Mouse (Mus musculus): ENCODE data around the gene Itgb4.

DNA sequence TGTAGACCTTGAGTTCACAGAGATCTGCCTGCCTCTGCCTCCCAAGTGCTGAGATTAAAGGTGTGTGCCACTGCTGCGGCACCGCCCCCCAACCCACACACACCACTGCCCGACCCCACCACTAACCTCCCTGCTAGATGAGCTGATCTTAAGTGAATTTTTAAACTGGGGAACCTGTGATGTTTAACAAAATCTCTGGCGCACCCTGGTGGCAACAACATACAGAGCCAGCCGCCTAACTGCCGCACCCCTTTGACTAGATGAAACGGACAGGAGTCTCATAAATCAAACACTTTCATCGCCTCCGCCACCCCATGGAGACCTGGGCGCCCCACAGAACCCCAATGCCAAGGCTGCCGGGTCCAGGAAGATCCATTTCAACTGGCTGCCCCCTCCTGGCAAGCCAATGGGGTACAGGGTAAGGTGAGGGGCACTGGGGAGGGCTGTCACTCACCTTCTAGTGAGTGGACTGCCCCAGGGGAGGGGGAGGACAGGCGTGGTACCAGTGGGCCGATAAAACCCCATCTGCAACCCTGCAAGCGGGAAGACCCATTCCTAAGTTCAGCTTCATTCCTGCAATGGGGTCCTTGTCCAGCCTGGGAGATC is 25.1 kb downstream of the Itgb4 start:
- TF ChIP-seq CTCF (IDR thresholded peaks at IDR 0.05; ENCODE audit: low read depth, low read length) (peak; percentile 50), POLR2A (IDR thresholded peaks at IDR 0.05; ENCODE audit: borderline replicate concordance, low read depth, low read length) (no peak)
